Mouse (Mus musculus) megakaryocyte, adult 5-6 weeks (primary cell): ENCODE measurements around the gene Slc4a2. TPM values are rescaled to one million over a fixed set of nuclear protein-coding genes. Genes with fewer than 3 reads are reported as not detected.
"Not testable (repeated sequence)": the region's sequence is repeated elsewhere in the genome, so short reads cannot be mapped to it uniquely, and the experiment has no call there.

Experiments used
- ATAC-seq: 2 replicates; pipeline ENCODE4 v1.8.0; 2016; ENCODE audit warnings: mild to moderate bottlenecking, inconsistent platforms; ENCODE audit not compliant: poor library complexity, severe bottlenecking
- total RNA-seq, 2 experiments: library from RNA; stranded (forward) in 1 of 2; stranded (reverse) in 1 of 2; fragments of 153-499, 151-499 nt in 1 of 2; fragments of 221-1000, 200-1000 nt in 1 of 2; gene quantifications; 2 replicates each; pipeline versions ENCODE4 v1.2.3 to v1.2.4; 2015 to 2017

Slc4a2 gene
- total RNA-seq, 2 experiments from 2014 or later = 19.9 to 40.0 TPM

GRCm38 (mm10) chr5:24393392-24393997 is 30.1 kb upstream of the Slc4a2 start, which contains the start of gene Abcb8:
TSS of gene Abcb8 (plus strand) at chr5:24393663.
- peak; percentile 69 for ATAC-seq

- ATAC-seq = peak; percentile 89
Measured at GRCm38 (mm10) chr5:24394165-24394894, 29.3 kb upstream of the Slc4a2 start.

- not testable (repeated sequence) for ATAC-seq
Measured at GRCm38 (mm10) chr5:24396254-24396653, 27.4 kb upstream of the Slc4a2 start.

GRCm38 (mm10) chr5:24399686-24400085 is 24.0 kb upstream of the Slc4a2 start:
- ATAC-seq = no peak

GRCm38 (mm10) chr5:24400362-24400761 is 23.3 kb upstream of the Slc4a2 start:
- no peak for ATAC-seq

GRCm38 (mm10) chr5:24400911-24401605 is 22.6 kb upstream of the Slc4a2 start:
- no peak for ATAC-seq

GRCm38 (mm10) chr5:24401969-24402368 is 21.7 kb upstream of the Slc4a2 start:
- no peak for ATAC-seq

GRCm38 (mm10) chr5:24404594-24405360 is 18.9 kb upstream of the Slc4a2 start:
- ATAC-seq = no peak

GRCm38 (mm10) chr5:24405389-24405876 is 18.2 kb upstream of the Slc4a2 start:
- no peak for ATAC-seq

- ATAC-seq = no peak
Measured at GRCm38 (mm10) chr5:24408651-24409050, 15.0 kb upstream of the Slc4a2 start.

- no peak for ATAC-seq
Measured at GRCm38 (mm10) chr5:24409466-24409865, 14.2 kb upstream of the Slc4a2 start.

GRCm38 (mm10) chr5:24412063-24412462 is 11.6 kb upstream of the Slc4a2 start:
- ATAC-seq = no peak

- ATAC-seq = no peak
Measured at GRCm38 (mm10) chr5:24413042-24413693, 10.5 kb upstream of the Slc4a2 start, which contains the start of gene Asic3. TSS of gene Asic3 (plus strand) at chr5:24413392.

GRCm38 (mm10) chr5:24413938-24414337 is 9.7 kb upstream of the Slc4a2 start:
- no peak for ATAC-seq

- peak; percentile 90 for ATAC-seq
Measured at GRCm38 (mm10) chr5:24416222-24416736, 7.4 kb upstream of the Slc4a2 start.

GRCm38 (mm10) chr5:24417587-24417986 is 6.0 kb upstream of the Slc4a2 start:
- ATAC-seq = no peak

GRCm38 (mm10) chr5:24420381-24420780 is 3.3 kb upstream of the Slc4a2 start:
- ATAC-seq = no peak

- ATAC-seq = peak; percentile 55
Measured at GRCm38 (mm10) chr5:24424004-24424781, 556 bp downstream of the Slc4a2 start.

- ATAC-seq = peak; percentile 50
Measured at GRCm38 (mm10) chr5:24424861-24425411, 1.3 kb downstream of the Slc4a2 start.
